Mouse (Mus musculus): Measurements from ENCODE around the gene Tmem248. TPM values are rescaled to one million over a fixed set of nuclear protein-coding genes. Genes with fewer than 3 reads are reported as not detected.
"Not testable (repeated sequence)": the region's sequence is repeated elsewhere in the genome, so short reads cannot be mapped to it uniquely, and the experiment has no call there.

The Tmem248 gene
- polyA plus RNA-seq, 1 experiment from 2014 or later, result 31.0 TPM

DNA sequence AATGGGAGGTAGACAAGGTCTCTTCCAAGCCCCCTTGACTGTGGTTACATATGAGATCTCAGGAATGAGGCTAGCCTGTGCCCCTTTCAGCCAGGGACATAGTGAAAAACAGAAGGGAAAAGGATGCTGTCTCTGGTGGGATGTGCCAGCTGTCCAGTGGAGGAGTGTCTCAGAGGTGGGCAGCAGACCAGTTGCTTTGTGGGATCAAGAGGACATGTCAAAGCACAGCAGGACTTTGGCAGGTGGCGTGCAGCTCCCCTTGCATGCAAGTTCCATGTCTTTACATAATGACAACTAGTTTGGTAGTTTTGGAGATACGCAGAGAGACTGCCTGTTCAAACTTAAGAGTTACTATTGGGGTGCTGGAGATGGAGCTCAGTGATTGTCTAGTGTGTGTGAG is 23.0 kb downstream of the Tmem248 start:
- no peak overlapping the region for H3K9ac ChIP-seq (replicated peaks; ENCODE audit: low read depth, low read length)
- no peak overlapping the region for H3K4me2 ChIP-seq (ENCODE audit: low read depth, low read length)
- no peaks in the 10 kb centered on the region for H3K9me3 ChIP-seq (ENCODE audit: control insufficient read depth, low read length)
- H3K4me3 ChIP-seq (ENCODE audit: low read depth, low read length), result no peak overlapping the region
- peaks cover 59% of the 10 kb centered on the region for H3K36me3 ChIP-seq (ENCODE audit: control insufficient read depth, insufficient read depth, low read length)
- WGBS, result 98% methylated on average over 2 of the region's 2 CpGs
- H3K4me1 ChIP-seq (ENCODE audit: control insufficient read depth, insufficient read depth, low read length), result no peaks in the 10 kb centered on the region
- H3K27me3 ChIP-seq (ENCODE audit: control insufficient read depth, insufficient read depth, low read length), result no peaks in the 10 kb centered on the region
- ATAC-seq (ENCODE audit: low read depth), result no peak
- no peak overlapping the region for H3K27ac ChIP-seq (ENCODE audit: low read depth, low read length)

DNA sequence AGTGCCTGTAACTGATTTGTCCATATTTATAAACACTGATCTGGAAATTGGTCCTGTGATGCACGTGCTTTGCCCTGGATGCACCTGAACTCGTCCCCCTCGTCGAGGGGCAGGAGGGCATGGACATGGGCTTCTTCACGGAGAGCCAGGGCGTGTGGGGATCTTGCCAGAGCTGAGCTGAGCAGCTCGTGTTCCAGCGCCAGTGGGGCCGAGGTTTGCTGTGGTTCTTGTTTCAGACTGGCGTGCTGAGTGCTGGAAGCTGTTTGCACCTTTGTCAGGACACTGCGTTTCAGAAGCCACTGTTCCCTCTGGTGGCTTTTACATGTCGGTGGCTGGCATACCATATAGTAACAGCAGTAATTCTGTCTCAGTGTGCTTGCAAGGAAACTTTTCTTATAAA is 24.5 kb downstream of the Tmem248 start:
- peaks cover 64% of the 10 kb centered on the region for H3K36me3 ChIP-seq (ENCODE audit: control insufficient read depth, insufficient read depth, low read length)
- H3K4me2 ChIP-seq (ENCODE audit: low read depth, low read length), result no peak overlapping the region
- H3K9me3 ChIP-seq (ENCODE audit: control insufficient read depth, low read length), result no peaks in the 10 kb centered on the region
- H3K4me3 ChIP-seq (ENCODE audit: low read depth, low read length), result no peak overlapping the region
- H3K27ac ChIP-seq (ENCODE audit: low read depth, low read length), result no peak overlapping the region
- H3K27me3 ChIP-seq (ENCODE audit: control insufficient read depth, insufficient read depth, low read length), result no peaks in the 10 kb centered on the region
- H3K9ac ChIP-seq (replicated peaks; ENCODE audit: low read depth, low read length), result no peak overlapping the region
- WGBS, result 98% methylated on average over 12 of the region's 12 CpGs
- H3K4me1 ChIP-seq (ENCODE audit: control insufficient read depth, insufficient read depth, low read length), result no peaks in the 10 kb centered on the region
- ATAC-seq (ENCODE audit: low read depth), result no peak

DNA sequence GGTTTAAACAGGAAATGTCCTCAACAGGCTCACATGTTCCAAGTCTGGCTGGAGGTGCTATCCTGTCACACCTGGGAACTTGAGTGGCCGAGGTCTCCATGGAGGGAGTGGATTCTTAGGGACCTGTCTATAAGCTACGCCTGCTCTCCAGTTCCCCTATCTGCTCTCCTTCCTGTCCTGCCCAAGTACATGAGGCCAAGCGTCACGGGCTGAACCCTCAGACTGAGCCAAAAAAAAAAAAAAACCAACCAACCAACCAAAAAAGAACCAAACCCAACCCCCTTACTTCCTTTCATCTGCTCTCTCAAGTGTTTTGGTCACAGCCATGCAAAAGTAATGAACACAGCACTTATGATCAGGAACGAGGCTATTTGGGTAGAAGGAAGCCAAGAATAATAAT is 30.9 kb downstream of the Tmem248 start:
- H3K27ac ChIP-seq (ENCODE audit: low read depth, low read length), result no peak overlapping the region
- no peak for ATAC-seq (ENCODE audit: low read depth)
- no peak overlapping the region for H3K4me3 ChIP-seq (ENCODE audit: low read depth, low read length)
- H3K9me3 ChIP-seq (ENCODE audit: control insufficient read depth, low read length), result no peaks in the 10 kb centered on the region
- H3K4me1 ChIP-seq (ENCODE audit: control insufficient read depth, insufficient read depth, low read length), result no peaks in the 10 kb centered on the region
- no peaks in the 10 kb centered on the region for H3K27me3 ChIP-seq (ENCODE audit: control insufficient read depth, insufficient read depth, low read length)
- WGBS, result 84% methylated on average over 5 of the region's 5 CpGs
- H3K36me3 ChIP-seq (ENCODE audit: control insufficient read depth, insufficient read depth, low read length), result peaks cover 72% of the 10 kb centered on the region
- H3K9ac ChIP-seq (replicated peaks; ENCODE audit: low read depth, low read length), result no peak overlapping the region
- no peak overlapping the region for H3K4me2 ChIP-seq (ENCODE audit: low read depth, low read length)

DNA sequence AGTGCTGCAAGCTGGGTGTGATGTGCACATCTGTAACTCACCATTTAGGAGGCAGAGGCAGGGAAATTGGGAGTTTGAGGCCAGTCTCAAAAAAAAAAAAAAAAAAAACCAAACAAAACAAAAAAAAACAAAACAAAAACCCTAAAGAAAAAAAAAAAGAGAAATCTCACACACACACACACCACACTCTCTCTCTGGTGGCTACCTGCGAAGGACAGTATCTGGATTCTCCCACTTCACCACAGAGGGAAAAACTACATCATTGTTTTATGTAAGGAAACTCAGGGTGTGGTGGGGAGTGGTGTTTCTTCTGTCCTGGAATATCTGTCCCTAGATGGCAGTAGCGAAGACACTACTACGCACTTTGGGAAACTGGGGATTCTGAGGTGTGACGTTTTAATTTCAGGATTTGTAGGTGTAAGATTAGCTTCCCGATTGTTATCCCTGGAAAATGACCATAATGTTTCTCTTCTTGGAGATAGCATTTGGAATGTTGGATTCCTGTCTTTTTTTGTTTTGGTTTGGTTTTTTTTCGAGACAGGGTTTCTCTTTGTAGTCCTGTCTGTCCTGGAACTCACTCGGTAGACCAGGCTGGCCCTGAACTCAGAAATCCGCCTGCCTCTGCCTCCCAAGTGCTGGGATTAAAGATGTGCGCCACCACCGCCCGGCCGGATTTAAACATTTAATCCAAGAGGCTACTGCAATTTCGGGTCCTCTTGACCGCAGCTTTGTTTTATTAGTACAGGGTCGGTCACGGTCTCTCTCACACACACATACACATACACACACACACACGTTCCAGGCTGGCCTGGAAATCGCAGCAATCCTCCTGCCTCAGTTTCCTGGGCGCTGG is 37.5 kb downstream of the Tmem248 start:
- Histone ChIP-seq H3K36me3 (ENCODE audit: control insufficient read depth, insufficient read depth, low read length) (peaks cover 16% of the 10 kb centered on the region), H3K9me3 (ENCODE audit: control insufficient read depth, low read length) (no peaks in the 10 kb centered on the region), H3K4me1 (ENCODE audit: control insufficient read depth, insufficient read depth, low read length) (peaks cover 9% of the 10 kb centered on the region; the same call in 1 of the 2 replicates), H3K4me2 (ENCODE audit: low read depth, low read length) (peak overlapping the region; percentile 79), H3K4me3 (ENCODE audit: low read depth, low read length) (peak overlapping the region; percentile 76), H3K9ac (replicated peaks; ENCODE audit: low read depth, low read length) (peak overlapping the region; percentile 76), H3K27me3 (ENCODE audit: control insufficient read depth, insufficient read depth, low read length) (no peaks in the 10 kb centered on the region), H3K27ac (ENCODE audit: low read depth, low read length) (peak overlapping the region; percentile 77)
- no peak for ATAC-seq (ENCODE audit: low read depth)
- WGBS, result 17% methylated on average over 19 of the region's 19 CpGs

DNA sequence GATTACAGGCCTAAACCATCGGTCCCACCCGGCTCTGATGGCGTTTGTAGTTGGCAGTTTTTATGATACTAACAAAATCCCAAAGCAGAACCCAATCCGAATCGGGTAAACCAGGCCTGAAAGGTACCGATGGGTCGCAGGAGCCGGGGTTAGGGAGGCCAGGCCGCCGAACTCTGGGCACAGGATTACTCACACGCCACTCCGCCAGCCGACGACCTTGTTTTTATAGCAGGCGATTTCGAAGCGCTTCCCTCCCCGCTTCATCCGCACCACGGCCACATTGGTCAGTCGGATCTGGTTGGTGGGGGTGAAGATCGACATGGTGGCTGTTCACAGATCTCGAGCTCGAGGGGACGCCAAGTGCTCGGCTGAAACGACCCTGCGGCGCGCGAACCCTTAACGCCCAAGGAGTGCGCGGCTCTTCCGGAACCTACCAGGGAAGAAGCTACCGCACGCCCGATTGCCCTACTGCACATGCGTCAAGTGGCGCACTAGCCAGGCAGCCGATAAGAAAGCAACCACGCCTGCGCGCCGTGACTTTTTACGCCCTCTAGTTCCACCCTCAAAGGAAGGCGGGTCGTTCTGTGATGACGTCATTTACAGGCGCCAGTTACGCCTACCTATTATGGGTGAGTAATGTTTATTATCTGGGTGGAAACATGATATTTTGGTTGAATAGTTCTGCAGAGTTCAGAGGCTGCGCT is 38.3 kb downstream of the Tmem248 start, which contains the start of the genes Sbds and Tyw1:
Gene Sbds, minus strand, starts transcription at position 514 of the 704 bp plus-strand sequence.
Gene Tyw1, plus strand, starts transcription at position 603 of the 704 bp plus-strand sequence.
- H3K4me1 ChIP-seq (ENCODE audit: control insufficient read depth, insufficient read depth, low read length), result peaks cover 9% of the 10 kb centered on the region; the same call in 1 of the 2 replicates
- H3K4me3 ChIP-seq (ENCODE audit: low read depth, low read length), result peak within 1 kb of the TSS; percentile 76
- H3K27ac ChIP-seq (ENCODE audit: low read depth, low read length), result peak within 1 kb of the TSS; percentile 77
- H3K9me3 ChIP-seq (ENCODE audit: control insufficient read depth, low read length), result no peaks in the 10 kb centered on the region
- whole genome bisulfite sequencing, result 0% methylated on average over 52 of the region's 52 CpGs
- H3K27me3 ChIP-seq (ENCODE audit: control insufficient read depth, insufficient read depth, low read length), result no peaks in the 10 kb centered on the region
- H3K36me3 ChIP-seq (ENCODE audit: control insufficient read depth, insufficient read depth, low read length), result peaks cover 9% of the 10 kb centered on the region
- ATAC-seq (ENCODE audit: low read depth), result peak; percentile 90
- H3K9ac ChIP-seq (replicated peaks; ENCODE audit: low read depth, low read length), result peak within 1 kb of the TSS; percentile 76
- peak within 1 kb of the TSS; percentile 79 for H3K4me2 ChIP-seq (ENCODE audit: low read depth, low read length)

DNA sequence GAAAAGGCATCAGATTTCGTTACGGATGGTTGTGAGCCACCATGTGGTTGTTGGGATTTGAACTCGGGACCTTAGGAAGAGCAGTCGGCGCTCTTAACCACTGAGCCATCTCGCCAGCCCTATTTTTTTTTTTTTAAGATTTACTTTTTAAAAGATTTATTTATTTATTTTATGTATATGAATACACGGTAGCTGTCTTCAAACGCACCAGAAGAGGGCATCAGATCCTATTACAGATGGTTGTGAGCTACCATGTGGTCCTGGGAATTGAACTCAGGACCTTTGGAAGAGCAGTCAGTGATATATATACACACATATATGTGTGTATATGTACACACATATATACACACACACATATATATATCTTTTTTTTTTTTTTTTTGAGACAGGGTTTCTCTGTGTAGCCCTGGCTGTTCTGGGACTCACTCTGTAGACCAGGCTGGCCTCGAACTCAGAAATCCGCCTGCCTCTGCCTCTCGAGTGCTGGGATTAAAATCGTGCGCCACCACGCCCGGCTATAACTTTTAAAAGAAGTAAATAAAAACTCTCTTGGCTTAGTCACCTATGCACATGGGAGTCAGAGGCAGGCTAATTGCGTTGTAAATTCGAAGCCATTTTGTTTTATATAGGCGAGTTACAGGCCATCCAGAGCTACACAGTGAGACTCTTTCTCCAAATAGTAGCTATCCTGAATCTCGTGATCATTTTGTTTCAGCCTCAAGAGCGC is 39.1 kb downstream of the Tmem248 start:
- H3K9me3 ChIP-seq (ENCODE audit: control insufficient read depth, low read length); H3K4me1 ChIP-seq (ENCODE audit: control insufficient read depth, insufficient read depth, low read length); H3K36me3 ChIP-seq (ENCODE audit: control insufficient read depth, insufficient read depth, low read length); H3K9ac ChIP-seq (replicated peaks; ENCODE audit: low read depth, low read length); H3K27ac ChIP-seq (ENCODE audit: low read depth, low read length); H3K27me3 ChIP-seq (ENCODE audit: control insufficient read depth, insufficient read depth, low read length): not testable (repeated sequence)
- ATAC-seq (ENCODE audit: low read depth), result peak; percentile 2; the same call in 1 of the 2 replicates
- Histone ChIP-seq H3K4me2 (ENCODE audit: low read depth, low read length) (peak overlapping the region; percentile 79), H3K4me3 (ENCODE audit: low read depth, low read length) (peak overlapping the region; percentile 76)
- WGBS, result 32% methylated on average over 20 of the region's 20 CpGs

DNA sequence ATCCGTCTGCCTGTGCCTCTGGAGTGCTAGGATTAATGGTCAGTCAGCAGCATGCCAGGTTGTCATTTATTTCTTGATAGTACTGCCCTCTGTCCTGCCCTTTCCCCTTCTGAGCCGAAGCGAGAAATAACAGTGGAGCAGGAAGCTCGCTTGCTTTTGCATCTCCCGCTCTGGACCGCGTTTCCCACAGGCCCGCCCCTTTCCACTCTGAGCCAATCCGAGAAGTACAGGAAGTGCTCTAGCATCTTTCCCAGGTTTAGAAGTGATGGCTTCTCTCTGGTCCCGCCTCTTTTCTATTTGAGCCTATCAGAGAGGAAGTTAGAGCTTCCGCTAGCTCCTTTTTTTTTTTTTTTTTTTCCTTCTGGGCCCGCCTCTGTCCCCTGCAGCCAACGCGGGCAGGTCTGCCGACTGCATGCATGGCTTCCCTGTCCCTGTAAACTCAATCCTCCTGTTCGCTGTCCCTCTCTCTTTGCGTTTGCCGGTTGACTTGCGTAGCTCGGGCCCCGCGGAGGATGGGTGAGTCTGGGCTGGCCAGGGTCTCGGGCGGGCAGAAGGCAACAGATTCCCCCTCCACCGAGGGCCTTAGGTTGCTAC is 39.9 kb downstream of the Tmem248 start:
- no peaks in the 10 kb centered on the region for H3K36me3 ChIP-seq (ENCODE audit: control insufficient read depth, insufficient read depth, low read length)
- H3K27ac ChIP-seq (ENCODE audit: low read depth, low read length), result peak overlapping the region; percentile 48
- no peaks in the 10 kb centered on the region for H3K27me3 ChIP-seq (ENCODE audit: control insufficient read depth, insufficient read depth, low read length)
- H3K9ac ChIP-seq (replicated peaks; ENCODE audit: low read depth, low read length), result peak overlapping the region; percentile 78
- peak; percentile 96 for ATAC-seq (ENCODE audit: low read depth)
- WGBS, result under 1% methylated on average over 25 of the region's 25 CpGs
- no peaks in the 10 kb centered on the region for H3K9me3 ChIP-seq (ENCODE audit: control insufficient read depth, low read length)
- H3K4me1 ChIP-seq (ENCODE audit: control insufficient read depth, insufficient read depth, low read length), result peaks cover 9% of the 10 kb centered on the region; the same call in 1 of the 2 replicates
- H3K4me2 ChIP-seq (ENCODE audit: low read depth, low read length), result peak overlapping the region; percentile 48
- H3K4me3 ChIP-seq (ENCODE audit: low read depth, low read length), result peak overlapping the region; percentile 63

DNA sequence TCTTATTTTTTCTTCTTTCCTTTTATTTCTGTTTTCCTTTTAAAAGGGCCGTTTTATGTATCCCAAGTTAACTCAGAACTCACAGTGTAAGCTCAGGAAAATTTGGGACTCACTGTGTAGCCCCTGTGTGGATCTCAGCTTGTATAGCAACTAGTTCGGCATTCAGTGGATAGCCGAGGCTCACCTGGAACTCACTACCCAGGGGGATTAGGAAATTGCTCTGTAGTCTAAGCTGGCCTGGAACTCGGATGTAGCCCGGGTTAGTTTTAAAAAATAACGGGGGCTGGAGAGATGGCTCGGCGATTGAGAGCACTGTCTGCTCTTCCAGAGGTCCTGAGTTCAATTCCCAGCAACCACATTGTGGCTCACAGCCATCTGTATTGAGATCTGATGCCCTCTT is 40.4 kb downstream of the Tmem248 start:
- no peak for ATAC-seq (ENCODE audit: low read depth)
- WGBS, result 8% methylated on average over 8 of the region's 8 CpGs

More for the DNA sequence above, 40.4 kb downstream of the Tmem248 start:
- Histone ChIP-seq H3K4me3 (ENCODE audit: low read depth, low read length) (peak overlapping the region; percentile 63), H3K27me3 (ENCODE audit: control insufficient read depth, insufficient read depth, low read length) (no peaks in the 10 kb centered on the region), H3K9me3 (ENCODE audit: control insufficient read depth, low read length) (no peaks in the 10 kb centered on the region), H3K27ac (ENCODE audit: low read depth, low read length) (peak overlapping the region; percentile 48), H3K4me2 (ENCODE audit: low read depth, low read length) (peak overlapping the region; percentile 48), H3K9ac (replicated peaks; ENCODE audit: low read depth, low read length) (peak overlapping the region; percentile 78), H3K4me1 (ENCODE audit: control insufficient read depth, insufficient read depth, low read length) (peaks cover 9% of the 10 kb centered on the region; the same call in 1 of the 2 replicates), H3K36me3 (ENCODE audit: control insufficient read depth, insufficient read depth, low read length) (no peaks in the 10 kb centered on the region)
